Mouse (Mus musculus) hindbrain, postnatal 0 days (tissue): ENCODE measurements around the gene Dgkq. TPM values are rescaled to one million over a fixed set of nuclear protein-coding genes. Genes with fewer than 3 reads are reported as not detected.

Experiments
- ATAC-seq: fragments of 200-750 bp; cut with Nextera tagmentation; 2 replicates; pipeline ENCODE4 v1.8.0; 2017; ENCODE audit warnings: mild to moderate bottlenecking, moderate TSS enrichment, moderate library complexity
- DNase-seq: peaks from one replicate; pipeline ENCODE4 v3.0.0-alpha.2; 2015; ENCODE audit warnings: low spot score
- H3K27ac ChIP-seq: fragments of 300-500 bp; sonication (generic); 2 replicates; pipeline ENCODE4 v1.5.1; 2014; ENCODE audit warnings: mild to moderate bottlenecking
- H3K27me3 ChIP-seq: fragments of 300-500 bp; sonication (generic); 2 replicates; pipeline ENCODE4 v1.6.1; 2014; ENCODE audit warnings: low read length, mixed read lengths; ENCODE audit not compliant: insufficient read depth
- H3K36me3 ChIP-seq: fragments of 300-500 bp; sonication (generic); 2 replicates; pipeline ENCODE4 v1.6.1; 2014; ENCODE audit warnings: low read length, mixed read lengths; ENCODE audit not compliant: insufficient read depth
- H3K4me1 ChIP-seq: fragments of 300-500 bp; sonication (generic); 2 replicates; pipeline ENCODE4 v1.6.1; 2014; ENCODE audit warnings: antibody characterized with exemption, low read length, mixed read lengths; ENCODE audit not compliant: insufficient read depth
- H3K4me2 ChIP-seq: fragments of 300-500 bp; sonication (generic); 2 replicates; pipeline ENCODE4 v1.6.1; 2014; ENCODE audit warnings: low read depth, mild to moderate bottlenecking, low read length, moderate library complexity, mixed read lengths
- H3K4me3 ChIP-seq: fragments of 300-500 bp; sonication (generic); 2 replicates; pipeline ENCODE4 v1.5.1; 2014; ENCODE audit warnings: low read length
- H3K9ac ChIP-seq: fragments of 300-500 bp; sonication (generic); replicated peaks from 2 replicates; pipeline ENCODE4 v1.6.1; 2014; ENCODE audit warnings: mild to moderate bottlenecking, low read length, moderate library complexity, mixed read lengths
- H3K9me3 ChIP-seq: fragments of 300-500 bp; sonication (generic); 2 replicates; pipeline ENCODE4 v1.6.1; 2016; ENCODE audit warnings: low read length, mixed read lengths
- CTCF ChIP-seq: IDR thresholded peaks from 2 replicates; pipeline ENCODE4 v1.5.1; 2016; ENCODE audit warnings: antibody characterized with exemption, control low read depth, low read depth
- WGBS: fragments of 180-500 bp; shearing (Covaris S2); extraction: QIAGEN DNeasy Blood & Tissue Kit; methylation state at CpG from one replicate; pipeline ENCODE4 v1.1.7; 2014; 5-methylcytosine and 5-hydroxymethylcytosine counted together
- polyA plus RNA-seq: library from polyadenylated mRNA; unstranded; fragments of >200 nt; fragmentation: Nextera tagmentation; extraction: Ambion mirVana; gene quantifications from 2 replicates; pipeline ENCODE4 v1.2.1, GENCODE M21; 2015
- total RNA-seq: library from RNA; depleted of rRNA; stranded (reverse); fragments of >200 nt; gene quantifications from 2 replicates; pipeline ENCODE4 v1.2.3, GENCODE M21; 2014; rRNA removed

The Dgkq gene
- total and polyA plus RNA-seq, 2 experiments from 2014 or later = 19.3 to 64.4 TPM

DNA sequence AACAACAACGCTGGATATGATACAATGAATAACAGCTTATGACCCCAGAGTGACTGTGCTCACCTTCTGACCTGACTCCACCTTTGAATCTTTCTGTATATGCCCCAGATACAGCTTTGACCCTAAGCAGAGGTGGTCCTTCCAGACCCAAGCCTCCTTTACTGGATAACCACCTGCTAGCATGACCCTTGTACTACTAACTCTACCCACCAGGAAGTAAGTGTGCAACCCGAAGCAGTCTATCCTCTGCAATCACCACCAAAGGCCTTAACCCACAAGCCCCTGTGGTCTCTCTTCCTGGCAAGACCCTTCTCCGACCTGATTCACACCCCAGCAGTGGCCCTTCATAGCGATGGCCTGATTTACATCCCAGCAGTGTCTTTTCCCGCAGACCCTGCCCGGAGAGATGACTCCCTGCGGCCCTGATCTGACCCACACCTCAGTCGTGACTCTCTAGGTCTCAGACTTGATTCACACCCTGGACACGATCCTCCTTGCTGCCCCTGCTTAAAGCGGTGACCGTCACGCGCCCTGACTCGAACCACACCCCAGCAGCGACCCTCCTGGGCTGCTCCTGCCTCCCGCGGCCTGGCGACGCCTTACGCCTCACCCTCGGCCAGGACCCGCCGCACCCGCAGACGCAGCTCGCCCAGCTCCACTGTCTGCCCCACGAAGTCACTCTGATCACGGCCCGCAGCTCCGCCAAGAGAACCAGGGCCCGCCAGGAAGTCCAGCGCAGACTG, 40.4 kb downstream of the Dgkq start:
- Histone ChIP-seq H3K27ac (peak overlapping the region; percentile 88), H3K9me3 (no peaks in the 10 kb centered on the region), H3K36me3 (peaks cover 7% of the 10 kb centered on the region), H3K4me1 (peaks cover 16% of the 10 kb centered on the region), H3K9ac (peak overlapping the region; percentile 83), H3K27me3 (no peaks in the 10 kb centered on the region), H3K4me3 (peak overlapping the region; percentile 71), H3K4me2 (peak overlapping the region; percentile 85)
- DNase-seq (no peak), ATAC-seq (peak; percentile 87)
- no peak for TF ChIP-seq CTCF
- 2% methylated on average over 32 of the region's 32 CpGs for WGBS

DNA sequence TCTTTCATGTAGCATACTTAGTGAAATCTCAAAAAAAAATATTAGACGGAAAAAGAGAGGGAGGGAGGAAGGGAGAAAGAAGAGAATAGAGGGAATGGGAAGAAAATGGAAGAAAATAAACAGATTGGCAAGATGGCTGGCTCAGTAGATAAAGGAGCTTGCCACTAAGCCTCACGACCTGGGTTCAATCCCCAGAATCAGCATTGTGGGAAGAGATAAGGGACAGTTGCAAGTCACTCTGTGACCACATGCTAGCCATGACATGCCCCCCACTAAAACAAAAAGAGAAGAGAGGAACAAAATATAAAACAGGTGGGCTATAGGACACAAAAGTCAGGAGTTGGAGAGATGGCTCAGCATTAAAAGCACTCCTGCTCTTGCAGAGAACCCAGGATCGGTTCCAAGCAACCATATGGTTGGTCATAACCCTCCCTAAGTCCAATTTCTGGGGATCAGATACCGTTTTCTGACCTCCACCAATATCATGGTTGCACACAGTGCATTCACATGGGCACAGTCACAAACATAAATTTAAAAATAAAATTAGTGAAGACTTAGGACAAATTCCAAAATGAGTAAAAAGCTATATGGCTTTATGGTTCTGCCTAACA, 43.3 kb downstream of the Dgkq start:
- TF ChIP-seq CTCF = no peak
- DNase-seq = no peak
- no peaks in the 10 kb centered on the region for H3K9me3 ChIP-seq
- no peak for ATAC-seq
- H3K4me2 ChIP-seq = no peak overlapping the region
- peaks cover 27% of the 10 kb centered on the region for H3K36me3 ChIP-seq
- no peaks in the 10 kb centered on the region for H3K27me3 ChIP-seq
- 78% methylated on average over 4 of the region's 4 CpGs for WGBS
- no peak overlapping the region for H3K4me3 ChIP-seq
- H3K9ac ChIP-seq = no peak overlapping the region
- H3K27ac ChIP-seq = no peak overlapping the region
- peaks cover 16% of the 10 kb centered on the region for H3K4me1 ChIP-seq

DNA sequence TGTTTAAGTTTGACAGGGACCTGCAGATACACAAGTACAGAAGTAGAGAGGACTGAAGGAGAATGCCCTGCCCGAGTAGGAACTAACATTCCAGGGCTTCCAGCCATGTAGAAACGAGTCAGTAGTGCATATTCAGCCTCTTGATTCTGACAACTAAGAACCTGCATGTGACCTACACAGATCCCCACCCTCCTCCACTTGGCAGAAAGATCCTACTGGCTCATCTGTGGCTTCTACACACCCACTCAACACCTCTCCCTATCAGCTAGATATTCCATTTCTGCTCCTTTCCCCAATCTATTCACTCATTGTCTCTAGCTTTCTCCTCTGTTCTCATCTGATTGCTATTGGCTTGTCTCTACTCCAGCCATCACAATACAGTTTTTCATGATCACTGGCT, 47.6 kb downstream of the Dgkq start:
- Histone ChIP-seq H3K4me1 (0 out of 2 replicates have a peak, but pooled peaks cover 3% of the 10 kb centered on the region), H3K4me3 (no peak overlapping the region), H3K9me3 (no peaks in the 10 kb centered on the region), H3K9ac (no peak overlapping the region), H3K27ac (no peak overlapping the region), H3K4me2 (no peak overlapping the region), H3K27me3 (no peaks in the 10 kb centered on the region), H3K36me3 (peaks cover 38% of the 10 kb centered on the region)
- TF ChIP-seq CTCF = no peak
- DNase-seq (no peak), ATAC-seq (no peak)
- WGBS = 71% methylated on average over 2 of the region's 2 CpGs

DNA sequence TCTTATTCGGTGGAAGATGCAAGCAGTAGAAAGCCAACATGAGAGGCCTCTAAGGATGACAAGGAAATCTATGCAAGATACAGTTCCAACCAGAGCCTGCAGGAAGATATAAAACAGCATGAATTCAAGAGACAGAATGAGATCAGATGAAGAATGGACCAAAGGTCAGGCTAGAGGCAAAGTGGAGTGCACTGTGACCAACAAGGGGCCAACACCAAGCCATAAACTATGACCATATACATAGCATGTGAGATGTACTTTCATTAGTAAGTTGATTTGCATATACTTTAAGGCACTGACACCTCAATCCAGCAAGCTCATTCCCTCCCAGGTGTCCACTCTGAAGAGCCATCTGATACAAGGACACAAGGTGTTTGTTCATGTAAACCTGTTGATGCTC, 59.0 kb downstream of the Dgkq start:
- H3K4me1 ChIP-seq = no peaks in the 10 kb centered on the region
- no peak overlapping the region for H3K27ac ChIP-seq
- WGBS = 95% methylated on average over 1 of the region's 1 CpGs
- H3K4me2 ChIP-seq = no peak overlapping the region
- no peaks in the 10 kb centered on the region for H3K27me3 ChIP-seq
- ATAC-seq (no peak), DNase-seq (no peak)
- no peak for TF ChIP-seq CTCF
- no peak overlapping the region for H3K4me3 ChIP-seq
- H3K9ac ChIP-seq = no peak overlapping the region
- H3K36me3 ChIP-seq = peaks cover 66% of the 10 kb centered on the region
- H3K9me3 ChIP-seq = no peaks in the 10 kb centered on the region

DNA sequence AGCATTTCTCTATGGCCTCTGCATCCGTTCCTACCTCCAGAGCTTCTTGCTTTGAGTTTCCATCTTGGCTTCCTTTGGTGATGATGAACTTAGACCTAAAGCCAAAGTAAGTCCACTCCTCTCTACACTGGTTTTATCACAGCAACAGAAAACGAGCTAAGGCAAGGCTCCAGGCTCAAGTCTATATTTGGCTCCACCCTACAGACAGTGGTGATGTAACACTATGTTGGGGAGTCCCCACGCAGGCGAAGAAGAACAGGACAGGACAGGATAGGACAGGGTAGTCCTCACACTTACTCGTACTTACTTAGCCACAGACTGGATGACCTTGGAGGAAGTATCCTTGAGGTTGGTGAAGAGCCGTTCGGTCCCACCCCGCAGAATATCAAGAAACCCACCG, 66.9 kb downstream of the Dgkq start:
- Histone ChIP-seq H3K4me1 (no peaks in the 10 kb centered on the region), H3K36me3 (peaks cover 74% of the 10 kb centered on the region), H3K27ac (no peak overlapping the region), H3K9me3 (no peaks in the 10 kb centered on the region), H3K27me3 (no peaks in the 10 kb centered on the region), H3K4me3 (no peak overlapping the region), H3K9ac (no peak overlapping the region), H3K4me2 (no peak overlapping the region)
- no peak for DNase-seq
- no peak for ATAC-seq
- TF ChIP-seq CTCF = no peak
- WGBS = 96% methylated on average over 9 of the region's 9 CpGs

DNA sequence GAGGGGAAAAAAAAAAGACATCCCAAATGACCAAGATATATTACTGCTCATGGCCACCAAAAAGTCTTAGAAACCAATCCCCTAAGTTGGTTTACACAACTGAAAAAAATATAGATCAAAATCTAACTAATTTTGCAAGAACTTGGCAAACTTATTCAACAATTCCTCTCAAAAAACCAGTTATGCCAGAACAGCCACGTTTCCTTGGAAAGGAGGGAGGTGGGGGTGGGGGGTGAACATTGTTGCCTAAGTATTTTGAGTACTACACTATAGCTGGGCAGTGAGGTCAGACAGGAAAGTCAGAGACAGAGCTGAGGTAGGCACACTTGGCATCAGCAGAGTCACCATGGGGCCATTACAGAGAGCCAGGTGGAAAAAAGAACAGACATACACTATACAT, 69.5 kb downstream of the Dgkq start:
- no peak for DNase-seq
- Histone ChIP-seq H3K9ac (no peak overlapping the region), H3K27me3 (no peaks in the 10 kb centered on the region), H3K36me3 (peaks cover 79% of the 10 kb centered on the region), H3K27ac (no peak overlapping the region), H3K4me2 (no peak overlapping the region), H3K4me1 (no peaks in the 10 kb centered on the region), H3K4me3 (no peak overlapping the region), H3K9me3 (no peaks in the 10 kb centered on the region)
- no peak for TF ChIP-seq CTCF
- 91% methylated on average over 1 of the region's 1 CpGs for WGBS
- ATAC-seq = no peak

Other genes with a start within 250 kb of the Dgkq start
- 31.5 and 90.8 TPM in 2 replicates for gene Atp5k, start 235.2 kb downstream of the Dgkq start, total RNA-seq
- 621 and 639 TPM in 2 replicates for gene Atp5k, start 235.2 kb downstream of the Dgkq start, polyA plus RNA-seq
- 0.11 and 0.52 TPM in 2 replicates for gene Mfsd7a, start 220.8 kb downstream of the Dgkq start, total RNA-seq
- 0.15 TPM in 2 replicates for gene Mfsd7a, start 220.8 kb downstream of the Dgkq start, polyA plus RNA-seq
- gene Pcgf3, start 208.4 kb downstream of the Dgkq start, total RNA-seq = 32.0 and 36.4 TPM in 2 replicates
- 12.1 and 12.9 TPM in 2 replicates for gene Pcgf3, start 208.4 kb downstream of the Dgkq start, polyA plus RNA-seq
- gene Cplx1, start 119.6 kb downstream of the Dgkq start, total RNA-seq = 95.6 and 118 TPM in 2 replicates
- 257 and 267 TPM in 2 replicates for gene Cplx1, start 119.6 kb downstream of the Dgkq start, polyA plus RNA-seq
- gene Gak, start 39.9 kb downstream of the Dgkq start, total RNA-seq = 75.5 and 87.8 TPM in 2 replicates
- gene Gak, start 39.9 kb downstream of the Dgkq start, polyA plus RNA-seq = 40.2 and 43.5 TPM in 2 replicates
- gene Tmem175, start 39.9 kb downstream of the Dgkq start, total RNA-seq = 43.6 and 50.0 TPM in 2 replicates
- 38.7 and 40.6 TPM in 2 replicates for gene Tmem175, start 39.9 kb downstream of the Dgkq start, polyA plus RNA-seq
- 4.9 and 11.4 TPM in 2 replicates for gene Idua, start 9.3 kb downstream of the Dgkq start, total RNA-seq
- 8.0 and 8.2 TPM in 2 replicates for gene Idua, start 9.3 kb downstream of the Dgkq start, polyA plus RNA-seq
- 6.3 and 12.6 TPM in 2 replicates for gene Slc26a1, start 5.9 kb upstream of the Dgkq start, total RNA-seq
- 3.5 and 3.6 TPM in 2 replicates for gene Slc26a1, start 5.9 kb upstream of the Dgkq start, polyA plus RNA-seq
- 38.5 and 42.7 TPM in 2 replicates for gene Fgfrl1, start 22.7 kb upstream of the Dgkq start, total RNA-seq
- 11.3 and 12.1 TPM in 2 replicates for gene Fgfrl1, start 22.7 kb upstream of the Dgkq start, polyA plus RNA-seq
- gene Rnf212, start 105.3 kb upstream of the Dgkq start, total RNA-seq = not detected in 2 replicates
- gene Rnf212, start 105.3 kb upstream of the Dgkq start, polyA plus RNA-seq = not detected in 2 replicates
- not detected in 2 replicates for gene Tmed11, start 125.7 kb upstream of the Dgkq start, total RNA-seq
- not detected in 2 replicates for gene Tmed11, start 125.7 kb upstream of the Dgkq start, polyA plus RNA-seq
- gene Vmn2r8, start 139.2 kb upstream of the Dgkq start, total RNA-seq = not detected in 2 replicates
- gene Vmn2r8, start 139.2 kb upstream of the Dgkq start, polyA plus RNA-seq = not detected in 2 replicates
- gene Vmn2r9, start 182.9 kb upstream of the Dgkq start, total RNA-seq = not detected in 2 replicates
- not detected in 2 replicates for gene Vmn2r9, start 182.9 kb upstream of the Dgkq start, polyA plus RNA-seq